Mouse (Mus musculus): ENCODE results near the gene Lpar6. TPM values are rescaled to one million over a fixed set of nuclear protein-coding genes. Genes with fewer than 3 reads are reported as not detected.

The Lpar6 gene
- 10.5 TPM for polyA plus RNA-seq (2014; fragmentation: Illumina TruSeq; extraction: RNeasy Lipid Tissue Mini Kit (QIAGEN cat#74804); ENCODE audit: low read depth, low replicate concordance)

GRCm38 (mm10) chr14:73237848-73238321 lies at the start of gene Lpar6:
Gene Lpar6, plus strand, starts transcription at chr14:73237895.

Other genes with a start within 250 kb of the Lpar6 start
- gene Cysltr2, start 188.8 kb upstream of the Lpar6 start, polyA plus RNA-seq (2014; fragmentation: Illumina TruSeq; extraction: RNeasy Lipid Tissue Mini Kit (QIAGEN cat#74804); ENCODE audit: low read depth, low replicate concordance): 0.51 TPM
- gene Rcbtb2, start 114.9 kb upstream of the Lpar6 start, polyA plus RNA-seq (2014; fragmentation: Illumina TruSeq; extraction: RNeasy Lipid Tissue Mini Kit (QIAGEN cat#74804); ENCODE audit: low read depth, low replicate concordance): 49.1 TPM
- gene Rb1, start 87.9 kb downstream of the Lpar6 start, polyA plus RNA-seq (2014; fragmentation: Illumina TruSeq; extraction: RNeasy Lipid Tissue Mini Kit (QIAGEN cat#74804); ENCODE audit: low read depth, low replicate concordance): 27.0 TPM
- 6,830 TPM for gene Itm2b, start 147.4 kb downstream of the Lpar6 start, polyA plus RNA-seq (2014; fragmentation: Illumina TruSeq; extraction: RNeasy Lipid Tissue Mini Kit (QIAGEN cat#74804); ENCODE audit: low read depth, low replicate concordance)